Mouse (Mus musculus) lung, embryonic 14.5 days (tissue): ENCODE data around the gene Fars2. TPM values are rescaled to one million over a fixed set of nuclear protein-coding genes. Genes with fewer than 3 reads are reported as not detected.

Source experiments
- ATAC-seq: fragments of 200-750 bp; cut with Nextera tagmentation; 2 replicates; pipeline ENCODE4 v1.8.0; 2017; ENCODE audit warnings: mild to moderate bottlenecking, moderate TSS enrichment, moderate library complexity; ENCODE audit not compliant: insufficient read depth
- DNase-seq: peaks from one replicate; pipeline ENCODE4 v3.0.0-alpha.2; 2015
- H3K27ac ChIP-seq: fragments of 300-500 bp; sonication (generic); 2 replicates; pipeline ENCODE4 v1.5.1; 2014; ENCODE audit warnings: low read depth, mild to moderate bottlenecking, moderate library complexity
- H3K27me3 ChIP-seq: fragments of 300-500 bp; sonication (generic); 2 replicates; pipeline ENCODE4 v1.6.1; 2014; ENCODE audit warnings: low read length, control low read depth; ENCODE audit not compliant: insufficient read depth
- H3K36me3 ChIP-seq: fragments of 300-500 bp; sonication (generic); 2 replicates; pipeline ENCODE4 v1.6.1; 2014; ENCODE audit warnings: control low read depth; ENCODE audit not compliant: insufficient read depth
- H3K4me1 ChIP-seq: fragments of 300-500 bp; sonication (generic); 2 replicates; pipeline ENCODE4 v1.6.1; 2014; ENCODE audit warnings: antibody characterized with exemption, control low read depth; ENCODE audit not compliant: insufficient read depth
- H3K4me2 ChIP-seq: fragments of 300-500 bp; sonication (generic); 2 replicates; pipeline ENCODE4 v1.6.1; 2014; ENCODE audit warnings: mild to moderate bottlenecking
- H3K4me3 ChIP-seq: fragments of 300-500 bp; sonication (generic); 2 replicates; pipeline ENCODE4 v1.5.1; 2014; ENCODE audit warnings: low read depth, low read length
- H3K9ac ChIP-seq: fragments of 300-500 bp; sonication (generic); 2 replicates; pipeline ENCODE4 v1.6.1; 2014
- H3K9me3 ChIP-seq: fragments of 300-500 bp; sonication (generic); 2 replicates; pipeline ENCODE4 v1.6.1; 2016; ENCODE audit warnings: low read depth, low read length, control low read depth
- CTCF ChIP-seq: IDR thresholded peaks from 2 replicates; pipeline ENCODE4 v1.5.1; 2016; ENCODE audit warnings: antibody characterized with exemption, low read depth
- WGBS: fragments of 180-500 bp; shearing (Covaris S2); extraction: QIAGEN DNeasy Blood & Tissue Kit; methylation state at CpG from one replicate; pipeline ENCODE4 v1.1.7; 2014; 5-methylcytosine and 5-hydroxymethylcytosine counted together
- polyA plus RNA-seq: library from polyadenylated mRNA; unstranded; fragments of >200 nt; fragmentation: Nextera tagmentation; extraction: Ambion mirVana; gene quantifications from 2 replicates; pipeline ENCODE4 v1.2.1, GENCODE M21; 2014

Gene Fars2
- polyA plus RNA-seq, 1 experiment from 2014 or later, result 29.3 TPM

DNA sequence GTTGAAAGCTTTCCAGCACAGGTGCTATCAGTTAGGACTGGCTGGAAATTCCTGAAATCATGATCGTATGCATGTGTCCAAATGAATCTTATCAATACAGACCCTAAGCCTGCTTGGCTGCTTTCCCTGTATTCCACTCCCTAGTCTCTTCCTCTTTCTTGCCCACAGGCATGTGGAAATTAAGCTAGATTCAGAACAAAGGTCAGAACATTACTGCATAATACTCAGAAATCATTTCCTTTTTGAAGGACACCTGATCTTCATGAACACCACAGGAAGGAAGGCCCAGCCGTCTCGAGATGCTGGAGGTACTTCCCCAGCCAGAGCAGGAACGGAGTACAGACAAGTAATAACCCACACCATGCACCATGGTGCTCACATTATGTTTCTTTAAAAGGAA, 29.0 kb upstream of the Fars2 start:
- Histone ChIP-seq H3K4me3 (no peak overlapping the region), H3K36me3 (no peaks in the 10 kb centered on the region), H3K9me3 (no peaks in the 10 kb centered on the region), H3K27me3 (no peaks in the 10 kb centered on the region), H3K9ac (no peak overlapping the region), H3K4me2 (no peak overlapping the region), H3K4me1 (no peaks in the 10 kb centered on the region), H3K27ac (no peak overlapping the region)
- TF ChIP-seq CTCF, result no peak
- no peak for DNase-seq
- 80% methylated on average over 4 of the region's 4 CpGs for WGBS
- ATAC-seq, result no peak

DNA sequence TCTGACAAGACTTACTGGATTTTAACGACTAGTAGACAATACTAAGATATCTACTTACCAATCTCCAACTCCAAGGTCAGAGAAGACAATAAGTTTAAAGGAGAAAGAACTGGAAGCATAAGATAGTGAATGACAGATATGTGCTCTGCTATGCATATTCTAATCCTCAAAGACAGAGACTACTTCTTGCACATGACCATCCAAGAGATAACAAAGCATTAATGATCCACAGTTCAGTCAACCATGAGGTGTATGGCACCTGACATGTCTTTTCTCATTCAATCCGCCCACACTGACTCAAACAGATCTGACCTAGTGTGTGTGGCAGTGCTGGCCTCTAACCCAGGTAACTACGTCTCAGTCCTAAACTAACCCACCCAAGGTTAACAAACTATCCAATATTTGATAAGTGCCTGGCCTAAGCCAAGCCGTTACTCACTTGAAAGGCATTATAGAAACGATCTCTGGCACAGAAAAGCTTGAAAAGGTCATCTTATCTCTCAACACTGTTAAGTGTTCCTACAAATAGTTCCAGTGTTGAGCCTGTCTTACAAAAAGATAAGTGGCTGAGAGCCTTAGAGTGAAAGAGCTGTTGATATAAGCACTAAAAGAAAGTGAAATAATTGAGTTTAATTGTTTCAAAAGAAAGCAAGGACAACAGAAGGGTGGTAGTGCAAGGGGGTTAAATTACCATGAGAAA, 20.4 kb upstream of the Fars2 start:
- no peak for DNase-seq
- WGBS, result 43% methylated on average over 5 of the region's 5 CpGs
- no peaks in the 10 kb centered on the region for H3K27me3 ChIP-seq
- H3K4me1 ChIP-seq, result no peaks in the 10 kb centered on the region
- H3K4me2 ChIP-seq, result no peak overlapping the region
- no peak for ATAC-seq
- TF ChIP-seq CTCF, result no peak
- H3K36me3 ChIP-seq, result no peaks in the 10 kb centered on the region
- H3K9ac ChIP-seq, result no peak overlapping the region
- H3K4me3 ChIP-seq, result no peak overlapping the region
- no peaks in the 10 kb centered on the region for H3K9me3 ChIP-seq
- H3K27ac ChIP-seq, result no peak overlapping the region

DNA sequence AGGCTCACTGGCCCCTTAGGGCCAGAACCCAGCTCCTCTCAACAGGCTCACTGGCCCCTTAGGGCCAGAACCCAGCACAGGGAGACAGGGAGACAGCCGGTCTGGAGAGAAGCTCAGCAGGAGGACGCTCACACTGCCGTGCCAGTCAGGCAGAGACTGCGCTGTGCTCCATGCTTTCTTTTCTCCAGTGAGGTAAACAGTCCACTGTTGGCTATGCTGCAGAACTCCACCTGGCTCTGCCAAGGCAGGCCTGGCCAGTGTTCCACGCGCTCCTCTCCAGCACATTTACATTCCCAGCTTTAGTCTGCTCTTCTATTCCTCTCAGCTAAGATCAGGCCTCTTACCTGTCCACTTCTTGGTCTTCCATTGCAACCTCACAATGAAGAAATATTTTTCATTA, 11.6 kb upstream of the Fars2 start:
- no peak overlapping the region for H3K27ac ChIP-seq
- no peak overlapping the region for H3K4me3 ChIP-seq
- ATAC-seq (no peak), DNase-seq (no peak)
- H3K36me3 ChIP-seq, result no peaks in the 10 kb centered on the region
- 79% methylated on average over 6 of the region's 6 CpGs for WGBS
- no peak overlapping the region for H3K9ac ChIP-seq
- H3K4me2 ChIP-seq, result no peak overlapping the region
- H3K4me1 ChIP-seq, result no peaks in the 10 kb centered on the region
- H3K27me3 ChIP-seq, result no peaks in the 10 kb centered on the region
- no peak for TF ChIP-seq CTCF
- H3K9me3 ChIP-seq, result no peaks in the 10 kb centered on the region

DNA sequence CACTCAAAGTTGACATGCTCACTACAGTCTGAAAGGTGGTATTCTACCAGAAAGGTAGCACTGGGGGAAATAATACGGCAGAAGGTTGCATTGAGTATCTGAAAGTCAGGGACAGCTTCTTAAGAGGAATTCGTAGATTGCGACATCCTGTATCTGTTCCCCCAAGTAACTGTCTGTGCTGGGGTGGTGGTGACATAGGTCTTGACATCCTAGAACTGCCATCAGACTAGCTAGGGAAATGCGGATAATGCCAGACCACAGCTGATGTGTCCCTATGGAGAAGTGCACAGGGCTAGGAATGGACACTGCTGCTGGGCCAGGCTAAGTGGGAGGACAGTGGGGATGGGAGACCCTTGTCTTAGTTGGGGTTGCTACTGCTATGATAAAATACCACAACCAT, 8.7 kb upstream of the Fars2 start:
- H3K36me3 ChIP-seq, result no peaks in the 10 kb centered on the region
- no peak for TF ChIP-seq CTCF
- H3K4me3 ChIP-seq, result no peak overlapping the region
- H3K9ac ChIP-seq, result no peak overlapping the region
- ATAC-seq (no peak), DNase-seq (no peak)
- H3K27ac ChIP-seq, result no peak overlapping the region
- no peaks in the 10 kb centered on the region for H3K9me3 ChIP-seq
- no peaks in the 10 kb centered on the region for H3K4me1 ChIP-seq
- WGBS, result 90% methylated on average over 4 of the region's 4 CpGs
- no peak overlapping the region for H3K4me2 ChIP-seq
- no peaks in the 10 kb centered on the region for H3K27me3 ChIP-seq

DNA sequence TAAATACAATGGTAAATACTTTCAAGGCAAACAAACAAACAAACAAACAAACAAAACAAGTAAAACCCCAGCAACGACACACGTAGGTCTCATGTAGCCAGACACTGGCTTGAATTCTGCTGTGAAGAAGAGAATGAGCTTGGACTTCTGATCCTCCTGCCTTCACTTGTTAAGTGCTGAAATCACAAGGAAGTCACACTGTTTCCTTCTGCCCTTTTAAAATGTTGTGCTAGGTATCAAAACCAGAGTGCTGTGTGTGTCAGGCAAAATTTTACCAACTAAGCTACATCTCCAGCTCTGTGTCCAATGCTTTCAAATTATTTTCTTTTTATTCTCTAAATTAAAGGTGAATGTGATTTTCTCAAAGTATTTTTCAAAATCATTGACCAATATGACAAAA, 5.9 kb upstream of the Fars2 start:
- TF ChIP-seq CTCF, result no peak
- Histone ChIP-seq H3K9ac (no peak overlapping the region), H3K4me1 (no peaks in the 10 kb centered on the region), H3K9me3 (no peaks in the 10 kb centered on the region), H3K4me3 (no peak overlapping the region), H3K27ac (no peak overlapping the region), H3K36me3 (no peaks in the 10 kb centered on the region), H3K27me3 (no peaks in the 10 kb centered on the region), H3K4me2 (no peak overlapping the region)
- ATAC-seq (no peak), DNase-seq (no peak)
- 94% methylated on average over 2 of the region's 2 CpGs for WGBS

DNA sequence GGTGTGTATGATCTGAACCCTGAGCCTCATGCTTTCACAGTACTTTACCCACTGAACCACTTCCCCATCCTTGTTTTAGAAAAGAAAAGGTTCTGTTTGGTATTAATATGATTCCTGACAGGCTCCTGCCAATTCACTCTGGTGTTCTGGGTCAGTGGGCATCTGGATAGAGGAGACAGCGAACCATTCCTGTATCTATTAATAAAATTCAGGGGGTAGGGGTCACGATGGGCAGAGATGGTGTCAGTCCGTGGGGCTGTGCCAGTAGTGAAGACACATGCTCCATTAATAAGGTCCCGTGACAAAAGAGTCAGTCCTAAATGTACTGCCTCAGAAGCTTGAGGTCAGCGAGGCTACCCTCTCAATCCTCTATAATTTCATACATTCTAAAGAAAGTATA, 4.0 kb upstream of the Fars2 start:
- H3K4me2 ChIP-seq, result no peak overlapping the region
- ATAC-seq, result no peak
- H3K27me3 ChIP-seq, result no peaks in the 10 kb centered on the region
- no peak overlapping the region for H3K4me3 ChIP-seq
- 93% methylated on average over 5 of the region's 5 CpGs for WGBS
- no peaks in the 10 kb centered on the region for H3K36me3 ChIP-seq
- no peaks in the 10 kb centered on the region for H3K4me1 ChIP-seq
- no peaks in the 10 kb centered on the region for H3K9me3 ChIP-seq
- H3K27ac ChIP-seq, result no peak overlapping the region
- DNase-seq, result no peak
- no peak overlapping the region for H3K9ac ChIP-seq
- TF ChIP-seq CTCF, result no peak

DNA sequence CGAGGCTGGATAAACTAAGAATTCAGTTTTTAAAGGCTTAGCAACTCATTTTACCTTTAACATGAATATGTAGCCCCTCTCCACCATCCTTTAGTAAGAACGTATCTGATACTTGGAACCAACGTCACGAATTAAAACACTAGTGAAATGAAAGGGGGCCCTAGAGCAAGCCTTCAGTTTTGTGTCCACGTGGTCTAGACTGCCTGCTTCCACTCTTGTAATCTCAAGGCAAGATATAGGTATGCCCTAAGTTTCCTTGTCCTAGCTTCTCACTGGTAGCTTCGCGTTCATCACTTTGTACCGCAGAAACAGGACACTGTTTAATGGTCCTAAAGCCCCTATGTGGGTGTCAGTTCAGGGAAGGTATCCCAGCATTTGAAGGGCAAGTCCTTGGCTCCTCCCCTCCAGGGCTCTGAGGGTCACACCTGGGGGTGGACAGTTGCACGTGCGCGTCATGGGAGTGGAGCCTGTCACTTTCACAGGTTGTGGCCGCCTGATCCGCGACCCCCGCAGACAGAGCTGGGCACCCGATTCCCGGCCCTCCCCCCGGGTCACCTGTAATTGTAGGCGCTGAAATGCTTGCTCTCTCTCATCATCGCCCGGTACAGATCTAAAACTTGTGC, 581 bp upstream of the Fars2 start:
- no peaks in the 10 kb centered on the region for H3K27me3 ChIP-seq
- peak overlapping the region; percentile 95 for H3K27ac ChIP-seq
- DNase-seq, result peak; percentile 37
- H3K36me3 ChIP-seq, result no peaks in the 10 kb centered on the region
- TF ChIP-seq CTCF, result no peak
- H3K4me3 ChIP-seq, result peak overlapping the region; percentile 63
- 6% methylated on average over 21 of the region's 21 CpGs for WGBS
- no peaks in the 10 kb centered on the region for H3K9me3 ChIP-seq
- ATAC-seq, result peak; percentile 19; the same call in 1 of the 2 replicates
- peak overlapping the region; percentile 81 for H3K4me2 ChIP-seq
- no peaks in the 10 kb centered on the region for H3K4me1 ChIP-seq
- H3K9ac ChIP-seq, result peak overlapping the region; percentile 66
